Comparison of ENCODE assay signal across 18 mouse cellular contexts in genomic region chr13:47811711-47812415, GRCm38 (mm10).
DNase-seq lines count a peak whose midpoint lies in the region; ATAC-seq and TF ChIP-seq lines count a peak whose summit lies in the region.
"Had no signal": no experiment of that assay in that cellular context is flagged by ENCODE, and none has a peak within 500 bp of the region (broad histone marks: within the 10 kb centered on the region; RNA-seq: fewer than 3 reads in every experiment).

No protein-coding gene starts in this region.

- H3K9me3 ChIP-seq in kidney, postnatal 0 days (replicated peaks; ENCODE audit: low read length), result no peaks in the 10 kb centered on the region
- no peaks in the 10 kb centered on the region for H3K9me3 ChIP-seq in lung, embryonic 16.5 days (ENCODE audit: control insufficient read depth, low read length)
- H3K9me3 ChIP-seq in stomach, embryonic 16.5 days (replicated peaks; ENCODE audit: control insufficient read depth, low read length), result no peaks in the 10 kb centered on the region
- H3K9me3 ChIP-seq: forebrain, embryonic 13.5 days; hindbrain, embryonic 10.5 days; limb, embryonic 13.5 days; liver, embryonic 12.5 days; midbrain, embryonic 13.5 days had no signal

- H3K4me3 ChIP-seq in heart, adult 2 months, result no peak overlapping the region
- no peak overlapping the region for H3K4me3 ChIP-seq in kidney, postnatal 0 days (replicated peaks; ENCODE audit: low read depth, low read length)
- H3K4me3 ChIP-seq in lung, embryonic 16.5 days (ENCODE audit: low read length), result no peak overlapping the region
- no peak overlapping the region for H3K4me3 ChIP-seq in lung, adult 2 months (replicated peaks; ENCODE audit: extremely low read depth, low read depth, low read length)
- no peak overlapping the region for H3K4me3 ChIP-seq in stomach, embryonic 16.5 days (replicated peaks; ENCODE audit: low read length)
- H3K4me3 ChIP-seq: forebrain, embryonic 13.5 days; hindbrain, embryonic 10.5 days; limb, embryonic 13.5 days; liver, embryonic 12.5 days; megakaryocyte, embryonic 14.5 days; midbrain, embryonic 13.5 days had no signal

- H3K79me2 ChIP-seq in heart, adult 2 months (replicated peaks; ENCODE audit: control insufficient read depth, insufficient read depth, low read length), result no peaks in the 10 kb centered on the region

- no peak overlapping the region for H3K27ac ChIP-seq in heart, adult 2 months
- H3K27ac ChIP-seq in kidney, postnatal 0 days, result no peak overlapping the region
- peak overlapping the region; percentile 66 for H3K27ac ChIP-seq in lung, embryonic 16.5 days (ENCODE audit: low read length)
- H3K27ac ChIP-seq in stomach, embryonic 16.5 days (ENCODE audit: low read length), result peak overlapping the region; percentile 16; the same call in 1 of the 2 replicates
- H3K27ac ChIP-seq: forebrain, embryonic 13.5 days; hindbrain, embryonic 10.5 days; limb, embryonic 13.5 days; liver, embryonic 12.5 days; midbrain, embryonic 13.5 days had no signal

- H3K4me1 ChIP-seq in heart, adult 2 months (ENCODE audit: control insufficient read depth, insufficient read depth, low read length), result 0 out of 2 replicates have a peak, but pooled peaks cover 1% of the 10 kb centered on the region
- H3K4me1 ChIP-seq in kidney, postnatal 0 days (replicated peaks; ENCODE audit: insufficient read depth, low read length), result no peaks in the 10 kb centered on the region
- 0 out of 2 replicates have a peak, but pooled peaks cover 2% of the 10 kb centered on the region for H3K4me1 ChIP-seq in lung, embryonic 16.5 days (replicated peaks; ENCODE audit: control insufficient read depth, insufficient read depth, low read length)
- no peaks in the 10 kb centered on the region for H3K4me1 ChIP-seq in lung, adult 2 months (ENCODE audit: control insufficient read depth, insufficient read depth, low read length)
- H3K4me1 ChIP-seq in stomach, embryonic 16.5 days (ENCODE audit: control insufficient read depth, insufficient read depth, low read length), result no peaks in the 10 kb centered on the region
- H3K4me1 ChIP-seq: forebrain, embryonic 13.5 days; hindbrain, embryonic 10.5 days; limb, embryonic 13.5 days; liver, embryonic 12.5 days; megakaryocyte, embryonic 14.5 days; midbrain, embryonic 13.5 days had no signal

- no peak overlapping the region for H3K9ac ChIP-seq in heart, adult 2 months (ENCODE audit: low read depth, low read length)
- H3K9ac ChIP-seq in kidney, postnatal 0 days (ENCODE audit: low read depth, low read length), result no peak overlapping the region
- H3K9ac ChIP-seq in lung, embryonic 16.5 days (ENCODE audit: low read length), result no peak overlapping the region
- H3K9ac ChIP-seq in stomach, embryonic 16.5 days (ENCODE audit: low read length), result no peak overlapping the region
- H3K9ac ChIP-seq: forebrain, embryonic 13.5 days; limb, embryonic 13.5 days; liver, embryonic 12.5 days; midbrain, embryonic 13.5 days had no signal

- TF ChIP-seq POLR2A in heart, adult 2 months (IDR thresholded peaks at IDR 0.05; ENCODE audit: insufficient read depth, low read depth, low read length), result no peak
- TF ChIP-seq POLR2A in lung, adult 2 months (IDR thresholded peaks at IDR 0.05; ENCODE audit: borderline replicate concordance, extremely low read depth, low read depth, low read length), result no peak

- no peaks in the 10 kb centered on the region for H3K36me3 ChIP-seq in heart, adult 2 months (ENCODE audit: control insufficient read depth, insufficient read depth, low read length)
- H3K36me3 ChIP-seq in kidney, postnatal 0 days (ENCODE audit: insufficient read depth, low read length), result no peaks in the 10 kb centered on the region
- H3K36me3 ChIP-seq in lung, embryonic 16.5 days (ENCODE audit: control insufficient read depth, insufficient read depth, low read length), result no peaks in the 10 kb centered on the region
- H3K36me3 ChIP-seq in stomach, embryonic 16.5 days (ENCODE audit: control insufficient read depth, insufficient read depth, low read length), result no peaks in the 10 kb centered on the region
- H3K36me3 ChIP-seq: hindbrain, embryonic 10.5 days; limb, embryonic 13.5 days; liver, embryonic 12.5 days; midbrain, embryonic 13.5 days had no signal

- intact Hi-C loops in heart, adult 2 months (cut with DNase I), result no loop called here

- peak; percentile 4 to 15 for DNase-seq in heart, adult 18-20 months
- DNase-seq in heart, adult 2 months, result no peak
- DNase-seq in kidney, postnatal 0 days (ENCODE audit: low spot score), result peak; percentile 83
- DNase-seq in kidney, adult 8-10 months, result no peak
- DNase-seq in lung, adult 2 months, result no peak
- no peak for DNase-seq in testis, postnatal 14 days (ENCODE audit: low spot score)
- DNase-seq: cerebellum, adult 8-10 months; layer of hippocampus, adult 9-11 months had no signal

- no peak for TF ChIP-seq CTCF in heart, adult 2 months (IDR thresholded peaks at IDR 0.05)
- no peak for TF ChIP-seq CTCF in kidney, postnatal 0 days (IDR thresholded peaks at IDR 0.05; ENCODE audit: low read depth)
- TF ChIP-seq CTCF in lung, adult 2 months (IDR thresholded peaks at IDR 0.05; ENCODE audit: insufficient read depth, low read length), result no peak

- no peak for ATAC-seq in kidney, postnatal 0 days (replicated peaks; ENCODE audit: low FRiP score, low read depth)
- ATAC-seq in lung, embryonic 16.5 days (ENCODE audit: low read depth), result peak; percentile 89
- ATAC-seq in stomach, embryonic 16.5 days (ENCODE audit: insufficient read depth, low FRiP score), result peak; percentile 66; the same call in 1 of the 2 replicates
- ATAC-seq: forebrain, embryonic 13.5 days; hindbrain, embryonic 16.5 days; liver, embryonic 12.5 days; midbrain, embryonic 13.5 days had no signal

- H3K27me3 ChIP-seq in heart, adult 2 months (ENCODE audit: control insufficient read depth, insufficient read depth, low read length), result no peaks in the 10 kb centered on the region
- no peaks in the 10 kb centered on the region for H3K27me3 ChIP-seq in kidney, postnatal 0 days (ENCODE audit: insufficient read depth, low read length)
- no peaks in the 10 kb centered on the region for H3K27me3 ChIP-seq in lung, embryonic 16.5 days (ENCODE audit: control insufficient read depth, insufficient read depth, low read depth, low read length)
- H3K27me3 ChIP-seq in stomach, embryonic 16.5 days (ENCODE audit: control insufficient read depth, insufficient read depth, low read length), result no peaks in the 10 kb centered on the region
- H3K27me3 ChIP-seq: forebrain, embryonic 13.5 days; limb, embryonic 13.5 days; liver, embryonic 12.5 days; megakaryocyte, embryonic 14.5 days; midbrain, embryonic 13.5 days had no signal

- 66% methylated on average over 6 of the region's 6 CpGs for WGBS in heart, adult 2 months
- WGBS in kidney, postnatal 0 days, result 60% methylated on average over 6 of the region's 6 CpGs
- 45% methylated on average over 6 of the region's 6 CpGs for WGBS in lung, embryonic 16.5 days
- 61% methylated on average over 6 of the region's 6 CpGs for WGBS in lung, adult 2 months
- 52% methylated on average over 6 of the region's 6 CpGs for WGBS in stomach, embryonic 16.5 days

- no peak overlapping the region for H3K4me2 ChIP-seq in kidney, postnatal 0 days (ENCODE audit: low read length)
- no peak overlapping the region for H3K4me2 ChIP-seq in lung, embryonic 16.5 days (ENCODE audit: low read depth, low read length)
- H3K4me2 ChIP-seq in stomach, embryonic 16.5 days (ENCODE audit: low read depth, low read length), result no peak overlapping the region
- H3K4me2 ChIP-seq: forebrain, embryonic 13.5 days; heart, embryonic 11.5 days; limb, embryonic 13.5 days; liver, embryonic 12.5 days; midbrain, embryonic 13.5 days had no signal

- no peak for TF ChIP-seq EP300 in heart, adult 2 months (IDR thresholded peaks at IDR 0.05; ENCODE audit: insufficient read depth, low read depth, low read length)

Comparison
In these comparisons a context has a peak if more than half of its experiments do, and no peak if none do; other contexts are left out.
1. DNase-seq: peak in heart, adult 18-20 months (2 of 2) and kidney, postnatal 0 days (single experiment); none in heart, adult 2 months (0 of 2), kidney, adult 8-10 months (0 of 2), lung, adult 2 months (single experiment) and testis, postnatal 14 days (single experiment).
2. H3K27ac ChIP-seq: peak in lung, embryonic 16.5 days (single experiment) and stomach, embryonic 16.5 days (single experiment); none in heart, adult 2 months (single experiment) and kidney, postnatal 0 days (single experiment).